Mouse (Mus musculus) Patski (cell line): ENCODE measurements around the gene Poc1a. TPM values are rescaled to one million over a fixed set of nuclear protein-coding genes. Genes with fewer than 3 reads are reported as not detected.
A peak's percentile ranks its signal among the peaks of the same experiment; 100 is the strongest.

ENCODE experiments used
- ATAC-seq: fragments of 100-300 bp; one replicate; pipeline ENCODE4 v1.8.0; 2021
- CTCF ChIA-PET: fragments of 350-600 bp; sonication (Branson Sonifier 250); formaldehyde crosslinking; loops from one replicate; lab custom pipeline; 2022; ENCODE audit warnings: inconsistent platforms; lab: Charles Lee
- POLR2A ChIA-PET: fragments of 350-600 bp; sonication (Branson Sonifier 250); formaldehyde crosslinking; loops from one replicate; lab custom pipeline; 2022; ENCODE audit warnings: antibody characterized with exemption, inconsistent platforms; lab: Charles Lee
- DNase-seq: peaks from one replicate; pipeline ENCODE4 v3.0.0-alpha.2; 2011; ENCODE audit warnings: low read depth, low spot score
- H3K27me3 ChIP-seq: fragments of 371-371 bp; one replicate; pipeline ENCODE4 v1.5.1; 2021
- CTCF ChIP-seq: fragments of 100-300 bp; IDR thresholded peaks from one replicate; pipeline ENCODE4 v1.5.1; 2021
- in situ Hi-C: fragments of 300-500 bp; cut with MboI; formaldehyde crosslinking; loops from 3 replicates; pipeline ENCODE4 v1.11.1; 2018; ENCODE audit warnings: low pct_unique_long_range_greater_than_20kb, mixed read lengths
- polyA plus RNA-seq: library from polyadenylated mRNA; unstranded; gene quantifications from one replicate; pipeline ENCODE4 v1.2.3, GENCODE M21; 2021

Poc1a gene
- polyA plus RNA-seq, 1 experiment from 2014 or later: 9.9 TPM

DNA sequence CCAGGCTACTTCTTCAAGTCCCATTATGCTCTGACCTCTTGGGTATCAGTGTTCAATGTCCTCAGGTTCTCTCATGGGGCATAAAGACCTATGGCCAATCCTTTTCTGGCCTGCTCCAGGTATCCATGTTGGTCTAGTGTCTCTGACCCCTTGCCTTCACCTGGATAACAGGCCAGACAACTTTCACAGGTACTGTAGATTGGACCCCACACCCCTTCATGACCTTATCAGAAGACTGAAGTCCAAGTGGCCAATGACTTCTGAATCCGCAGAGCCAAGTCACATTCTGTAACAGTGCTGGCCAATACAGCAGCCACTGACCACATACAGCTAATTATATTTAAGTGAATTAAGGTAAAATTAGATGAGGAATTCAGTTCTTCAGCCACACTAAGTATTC, 8.6 kb upstream of the Poc1a start:
- DNase-seq (no peak), ATAC-seq (no peak)
- CTCF ChIA-PET: no interaction called here
- in situ Hi-C loops: loop anchor here (5.0 kb wide), 1 partner anchor 55 kb away; no protein-coding TSS in a partner anchor
- POLR2A ChIA-PET: no interaction called here
- TF ChIP-seq CTCF: no peak
- no peaks in the 10 kb centered on the region for H3K27me3 ChIP-seq

- no peak for TF ChIP-seq CTCF
- ChIA-PET POLR2A (no interaction called here), CTCF (interaction anchor here (1.0 to 1.6 kb wide), 3 partner anchors 42 to 61 kb away, joined by 3 to 4 read pairs (median 3); no protein-coding TSS in a partner anchor)
- ATAC-seq (no peak), DNase-seq (no peak)
- in situ Hi-C loops: loop anchor here (5.0 kb wide), 1 partner anchor 56 kb away; no protein-coding TSS in a partner anchor
- H3K27me3 ChIP-seq: no peaks in the 10 kb centered on the region
These were observed 7.6 kb upstream of the Poc1a start for GRCm38 (mm10) chr9:106273276-106273675.

GRCm38 (mm10) chr9:106273791-106274190, 7.1 kb upstream of the Poc1a start:
- DNase-seq (no peak), ATAC-seq (no peak)
- in situ Hi-C loops: loop anchor here (5.0 kb wide), 1 partner anchor 56 kb away; no protein-coding TSS in a partner anchor
- no peaks in the 10 kb centered on the region for H3K27me3 ChIP-seq
- POLR2A ChIA-PET: no interaction called here
- CTCF ChIA-PET: interaction anchor here (1.0 to 1.6 kb wide), 3 partner anchors 43 to 62 kb away, joined by 3 to 4 read pairs (median 3); no protein-coding TSS in a partner anchor
- no peak for TF ChIP-seq CTCF

GRCm38 (mm10) chr9:106274652-106275180, 6.1 kb upstream of the Poc1a start:
- no peak for TF ChIP-seq CTCF
- no peak for DNase-seq
- in situ Hi-C loops: loop anchor here (5.0 kb wide), 1 partner anchor 57 kb away; no protein-coding TSS in a partner anchor
- no peaks in the 10 kb centered on the region for H3K27me3 ChIP-seq
- ATAC-seq: no peak
- CTCF ChIA-PET: interaction anchor here (1.1 to 2.9 kb wide), 5 partner anchors 16 to 161 kb away, joined by 3 to 7 read pairs (median 4); no protein-coding TSS in a partner anchor
- POLR2A ChIA-PET: interaction anchor here (0.6 to 1.4 kb wide), 3 partner anchors 37 to 130 kb away, joined by 3 to 4 read pairs (median 3); no protein-coding TSS in a partner anchor

GRCm38 (mm10) chr9:106275806-106276205, 5.1 kb upstream of the Poc1a start:
- ChIA-PET CTCF (interaction anchor here (1.0 to 2.9 kb wide), 6 partner anchors 13 to 162 kb away, joined by 3 to 7 read pairs (median 4); no protein-coding TSS in a partner anchor), POLR2A (interaction anchor here (0.6 to 1.4 kb wide), 4 partner anchors 24 to 85 kb away, joined by 3 to 4 read pairs (median 4); no protein-coding TSS in a partner anchor)
- no peak for DNase-seq
- H3K27me3 ChIP-seq: no peaks in the 10 kb centered on the region
- in situ Hi-C loops: no loop called here
- TF ChIP-seq CTCF: no peak
- no peak for ATAC-seq

GRCm38 (mm10) chr9:106280386-106280785, 475 bp upstream of the Poc1a start:
- peak; percentile 61 for TF ChIP-seq CTCF
- ATAC-seq (peak; percentile 23), DNase-seq (no peak)
- POLR2A ChIA-PET: interaction anchor here (0.9 to 1.2 kb wide), 2 partner anchors 75 to 87 kb away, joined by 3 read pairs; no protein-coding TSS in a partner anchor
- H3K27me3 ChIP-seq: no peaks in the 10 kb centered on the region
- CTCF ChIA-PET: interaction anchor here (0.6 to 2.8 kb wide), 21 partner anchors 15 to 408 kb away, joined by 3 to 13 read pairs (median 3); partner anchors contain the start of gene Rpl29
- in situ Hi-C loops: no loop called here

DNA sequence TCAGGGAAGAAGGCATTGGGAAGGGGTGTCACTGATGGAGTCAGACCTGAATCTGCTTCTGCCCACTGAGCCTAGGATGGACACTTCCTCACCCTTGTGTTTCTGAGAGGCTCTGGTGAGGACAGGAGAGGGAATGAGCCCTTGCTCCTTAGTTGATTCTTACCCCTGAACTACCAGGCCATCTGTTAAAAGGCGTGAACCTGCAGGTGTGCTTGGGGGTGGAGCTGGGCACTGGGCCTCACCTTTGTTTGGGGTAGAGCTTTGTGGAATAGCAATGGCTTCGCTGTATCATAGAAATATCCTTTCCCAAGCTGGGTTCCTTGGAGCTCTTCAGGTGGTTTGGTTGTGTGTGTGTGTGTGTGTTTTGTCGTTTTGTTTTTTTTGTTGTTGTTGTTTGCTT, 1.2 kb downstream of the Poc1a start:
- no peaks in the 10 kb centered on the region for H3K27me3 ChIP-seq
- ChIA-PET POLR2A (no interaction called here), CTCF (interaction anchor here (1.1 to 2.3 kb wide), 3 partner anchors 25 to 141 kb away, joined by 3 to 10 read pairs (median 7); no protein-coding TSS in a partner anchor)
- DNase-seq: no peak
- no peak for TF ChIP-seq CTCF
- ATAC-seq: no peak
- in situ Hi-C loops: no loop called here

GRCm38 (mm10) chr9:106287165-106287564, 6.3 kb downstream of the Poc1a start:
- TF ChIP-seq CTCF: no peak
- ChIA-PET CTCF (interaction anchor here (9.2 kb wide), 1 partner anchor 134 kb away, joined by 76 read pairs; no protein-coding TSS in a partner anchor), POLR2A (interaction anchor here (1.1 kb wide), 1 partner anchor 134 kb away, joined by 4 read pairs; no protein-coding TSS in a partner anchor)
- no peak for DNase-seq
- ATAC-seq: no peak
- H3K27me3 ChIP-seq: no peaks in the 10 kb centered on the region
- in situ Hi-C loops: no loop called here

DNA sequence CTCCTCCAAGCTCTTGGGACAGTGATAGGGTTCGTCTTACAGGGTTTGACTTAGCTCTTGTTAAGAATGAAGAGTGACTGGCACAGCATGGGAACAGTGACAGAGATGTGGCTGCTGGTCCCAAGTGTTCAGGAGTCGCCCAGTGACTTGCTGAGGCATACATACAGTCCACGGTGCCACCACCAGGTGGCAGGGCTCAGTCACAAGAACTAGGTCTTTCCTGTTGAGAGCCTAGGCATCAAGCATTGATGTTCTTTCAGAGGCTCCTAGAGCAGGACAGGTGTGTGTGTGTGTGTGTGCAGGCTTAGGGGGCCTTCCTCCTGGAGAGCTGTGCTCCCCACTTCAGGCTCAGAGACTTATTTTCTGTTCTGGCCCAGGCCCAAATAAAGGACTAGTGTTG, 8.0 kb downstream of the Poc1a start:
- no peaks in the 10 kb centered on the region for H3K27me3 ChIP-seq
- ATAC-seq: peak; percentile 67
- CTCF ChIA-PET: interaction anchor here (0.6 to 9.2 kb wide), 12 partner anchors 12 to 188 kb away, joined by 3 to 76 read pairs (median 3); partner anchors contain the start of genes Dusp7 and Parp3
- in situ Hi-C loops: no loop called here
- DNase-seq: no peak
- TF ChIP-seq CTCF: no peak
- POLR2A ChIA-PET: interaction anchor here (1.2 kb wide), 1 partner anchor 10 kb away, joined by 3 read pairs; no protein-coding TSS in a partner anchor

DNA sequence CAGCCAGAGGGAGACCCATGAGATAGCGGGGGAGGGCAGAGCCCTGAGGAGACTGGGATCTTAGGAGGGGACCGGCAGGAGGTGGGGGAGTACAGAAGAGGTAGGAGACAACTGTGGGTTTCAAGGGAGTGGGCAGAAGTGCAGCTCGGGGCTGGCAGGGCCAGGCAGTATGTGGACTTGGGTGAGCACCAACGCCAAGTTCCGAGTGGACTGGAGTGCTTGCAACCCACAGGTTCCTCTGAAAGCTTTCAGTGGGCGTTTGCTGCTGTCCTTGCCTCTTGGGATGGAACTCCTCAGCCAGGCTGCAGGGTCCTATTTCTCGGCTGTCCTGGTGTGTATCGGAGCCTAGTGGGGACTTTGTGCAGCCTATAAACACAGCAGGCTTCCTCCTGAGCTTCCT, 9.0 kb downstream of the Poc1a start:
- CTCF ChIA-PET: interaction anchor here (1.0 to 9.2 kb wide), 5 partner anchors 15 to 187 kb away, joined by 3 to 76 read pairs (median 5); partner anchors contain the start of genes Dusp7 and Parp3
- in situ Hi-C loops: no loop called here
- DNase-seq (no peak), ATAC-seq (no peak)
- POLR2A ChIA-PET: interaction anchor here (1.2 kb wide), 2 partner anchors 9 to 132 kb away, joined by 3 to 4 read pairs; no protein-coding TSS in a partner anchor
- no peak for TF ChIP-seq CTCF
- no peaks in the 10 kb centered on the region for H3K27me3 ChIP-seq
